Mouse (Mus musculus) heart, adult 2 months (tissue): ENCODE results near the gene Kcnip1. TPM values are rescaled to one million over a fixed set of nuclear protein-coding genes. Genes with fewer than 3 reads are reported as not detected.

Source experiments
- DNase-seq, 2 experiments: peaks; one replicate each; pipeline ENCODE4 v3.0.0; 2021
- H3K27ac ChIP-seq: fragments of 200-600 bp; 2 replicates; pipeline ENCODE4 v1.8.1; 2022
- H3K27me3 ChIP-seq: fragments of 200-500 bp; 2 replicates; pipeline ENCODE4 v1.6.1; 2012; ENCODE audit warnings: mild to moderate bottlenecking, low read length, inconsistent platforms, mixed read lengths; ENCODE audit not compliant: control insufficient read depth, insufficient read depth
- H3K36me3 ChIP-seq: fragments of 200-500 bp; 2 replicates; pipeline ENCODE4 v1.6.1; 2012; ENCODE audit warnings: low read length, inconsistent platforms; ENCODE audit not compliant: control insufficient read depth, insufficient read depth
- H3K4me1 ChIP-seq: fragments of 200-500 bp; 2 replicates; pipeline ENCODE4 v1.6.1; 2011; ENCODE audit warnings: low read length; ENCODE audit not compliant: control insufficient read depth, insufficient read depth
- H3K4me3 ChIP-seq: fragments of 200-600 bp; 2 replicates; pipeline ENCODE4 v1.8.1; 2022
- H3K79me2 ChIP-seq: fragments of 200-500 bp; replicated peaks from 2 replicates; pipeline ENCODE4 v1.6.1; 2012; ENCODE audit warnings: mild to moderate bottlenecking, inconsistent platforms, low read length, moderate library complexity, mixed read lengths; ENCODE audit not compliant: control insufficient read depth, insufficient read depth
- H3K9ac ChIP-seq: fragments of 200-500 bp; 2 replicates; pipeline ENCODE4 v1.6.1; 2012; ENCODE audit warnings: low read depth, mild to moderate bottlenecking, control low read depth, inconsistent platforms, low read length, mixed read lengths
- CTCF ChIP-seq: fragments of 200-600 bp; IDR thresholded peaks from 2 replicates; pipeline ENCODE4 v1.8.1; 2022; ENCODE audit warnings: antibody characterized with exemption, mild to moderate bottlenecking, moderate library complexity
- EP300 ChIP-seq: fragments of 200-500 bp; IDR thresholded peaks from 2 replicates; pipeline ENCODE4 v1.6.1; 2011; ENCODE audit warnings: low read depth, low read length, control low read depth; ENCODE audit not compliant: insufficient read depth
- POLR2A ChIP-seq: fragments of 200-500 bp; IDR thresholded peaks from 2 replicates; pipeline ENCODE4 v1.6.1; 2011; ENCODE audit warnings: mild to moderate bottlenecking, low read depth, low read length, control low read depth; ENCODE audit not compliant: insufficient read depth
- WGBS: fragments of 180-500 bp; shearing (Covaris S2); methylation state at CpG from one replicate; pipeline ENCODE4 v1.1.7; 2018; 5-methylcytosine and 5-hydroxymethylcytosine counted together
- intact Hi-C: fragments of 180-260 bp; cut with DNase I; formaldehyde crosslinking; loops from one replicate; pipeline ENCODE4 v1.15.1; 2025
- polyA plus RNA-seq: library from polyadenylated mRNA; depleted of rRNA; stranded (reverse); fragments of >200 nt; gene quantifications from 2 replicates; pipeline ENCODE4 v1.2.3, GENCODE M21; 2012
- total RNA-seq, 2 experiments: library from RNA; stranded (reverse); gene quantifications; 2 replicates each; pipeline ENCODE4 v1.2.3; 2021

Kcnip1 gene
- total and polyA plus RNA-seq, 3 experiments, result 0.11 to 0.18 TPM; not detected in 1

DNA sequence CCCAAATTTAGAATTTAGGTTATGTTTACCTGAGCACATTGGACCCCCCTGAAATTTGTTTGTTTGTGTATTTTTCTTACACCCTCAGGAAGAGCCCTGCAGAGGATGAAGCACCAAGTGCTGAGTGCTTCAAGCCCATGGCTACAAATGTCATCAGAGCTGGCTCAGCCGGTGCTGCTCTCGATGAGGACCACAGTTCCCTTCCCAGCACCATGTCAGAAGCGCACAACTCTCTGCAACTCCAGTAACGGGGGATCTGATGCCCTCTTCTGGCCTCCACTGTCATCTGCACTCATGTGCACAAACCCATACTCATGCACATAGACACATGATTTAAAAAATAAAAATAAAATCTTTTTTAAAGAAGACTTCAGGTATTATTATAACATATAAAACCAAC is 128.7 kb downstream of the Kcnip1 start:
- H3K9ac ChIP-seq, result no peak overlapping the region
- H3K27ac ChIP-seq, result no peak overlapping the region
- H3K4me1 ChIP-seq, result peaks cover 1% of the 10 kb centered on the region
- no peak for DNase-seq
- WGBS, result 95% methylated on average over 4 of the region's 4 CpGs
- H3K79me2 ChIP-seq, result no peaks in the 10 kb centered on the region
- H3K27me3 ChIP-seq, result peaks cover 1% of the 10 kb centered on the region; the same call in 1 of the 2 replicates
- no peaks in the 10 kb centered on the region for H3K36me3 ChIP-seq
- H3K4me3 ChIP-seq, result no peak overlapping the region
- TF ChIP-seq POLR2A (no peak), EP300 (no peak), CTCF (no peak)
- intact Hi-C loops, result no loop called here

DNA sequence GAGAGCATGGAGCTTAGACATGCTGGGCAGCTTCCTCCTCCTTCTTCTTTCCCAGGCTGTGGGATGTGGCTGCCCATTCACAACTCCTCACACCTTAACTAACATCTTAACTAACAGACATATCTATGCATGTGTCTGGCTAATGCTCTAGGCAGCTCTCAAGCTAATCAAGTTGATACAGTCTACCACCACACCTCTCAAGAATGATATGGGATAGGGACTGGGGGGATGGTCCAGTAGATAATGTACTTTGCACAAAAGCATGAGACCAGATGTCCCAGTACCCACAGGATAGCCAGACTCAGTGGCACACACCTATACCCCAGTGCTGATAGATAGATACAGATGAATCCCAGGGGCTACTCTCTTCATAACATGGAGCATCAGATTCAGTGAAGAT is 131.1 kb downstream of the Kcnip1 start:
- H3K4me3 ChIP-seq, result no peak overlapping the region
- peaks cover 1% of the 10 kb centered on the region; the same call in 1 of the 2 replicates for H3K27me3 ChIP-seq
- no peak for DNase-seq
- intact Hi-C loops, result no loop called here
- no peak overlapping the region for H3K27ac ChIP-seq
- H3K79me2 ChIP-seq, result no peaks in the 10 kb centered on the region
- H3K4me1 ChIP-seq, result peaks cover 1% of the 10 kb centered on the region
- no peak for TF ChIP-seq EP300
- no peak for TF ChIP-seq POLR2A
- no peak for TF ChIP-seq CTCF
- no peaks in the 10 kb centered on the region for H3K36me3 ChIP-seq
- no peak overlapping the region for H3K9ac ChIP-seq

DNA sequence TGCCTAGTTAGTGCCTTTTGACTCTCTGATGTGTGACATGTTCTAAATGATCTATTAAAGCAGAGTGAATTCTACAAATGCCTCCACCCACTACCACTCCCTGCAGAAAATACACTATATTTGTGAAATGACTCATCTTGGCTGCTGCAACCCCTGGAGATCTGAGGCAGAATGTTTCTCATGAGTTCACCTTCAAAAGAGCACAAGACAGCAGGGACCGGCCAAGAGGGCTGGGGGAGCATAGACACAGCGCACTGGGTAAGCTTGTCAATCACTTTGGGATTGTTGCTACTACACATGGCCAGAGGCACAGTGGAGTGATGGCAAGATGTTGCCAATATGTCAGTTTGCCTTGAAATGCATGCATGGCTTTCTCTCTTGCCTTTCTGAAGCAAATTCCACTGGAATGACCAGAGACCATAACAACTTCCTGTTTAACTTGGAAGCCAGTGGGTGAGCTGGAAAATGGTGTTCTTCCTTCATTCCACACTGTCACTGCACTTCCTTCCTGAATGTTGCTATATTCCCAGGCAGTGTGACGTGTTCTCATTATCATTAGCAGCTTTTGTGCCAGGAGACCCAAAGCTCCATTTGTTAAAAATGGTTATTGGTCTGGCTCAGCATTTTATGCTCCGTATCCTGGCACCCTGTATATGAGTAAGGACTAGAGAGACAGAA is 131.9 kb downstream of the Kcnip1 start:
- TF ChIP-seq EP300, result no peak
- no peak for TF ChIP-seq CTCF
- TF ChIP-seq POLR2A, result no peak
- DNase-seq, result peak in 1 of 2 experiments; percentile 5
- intact Hi-C loops, result no loop called here
- Histone ChIP-seq H3K27me3 (peaks cover 1% of the 10 kb centered on the region; the same call in 1 of the 2 replicates), H3K4me3 (no peak overlapping the region), H3K9ac (no peak overlapping the region), H3K4me1 (peaks cover 1% of the 10 kb centered on the region), H3K36me3 (no peaks in the 10 kb centered on the region), H3K79me2 (no peaks in the 10 kb centered on the region), H3K27ac (no peak overlapping the region)
- WGBS, result 34% methylated on average over 4 of the region's 4 CpGs

DNA sequence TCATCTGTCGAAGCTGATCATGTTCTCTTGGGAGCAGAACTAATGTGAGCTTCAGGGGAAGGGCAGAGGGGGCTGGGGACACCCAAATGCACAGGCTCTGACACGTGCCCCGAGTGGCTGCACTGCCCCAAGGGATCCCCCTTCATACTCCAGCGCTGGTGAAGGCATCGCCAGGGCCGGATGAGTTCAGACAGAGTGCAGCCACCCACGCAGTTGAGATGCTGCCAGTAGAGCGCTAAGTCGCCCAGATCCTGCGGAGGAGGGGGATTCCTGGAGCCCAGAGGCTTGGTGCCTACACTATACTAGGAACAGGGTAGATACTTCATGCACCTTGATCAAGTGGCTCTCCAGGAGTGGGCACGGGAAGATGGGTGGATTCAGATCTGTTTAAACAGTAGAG is 143.3 kb downstream of the Kcnip1 start:
- Histone ChIP-seq H3K4me1 (peaks cover 4% of the 10 kb centered on the region), H3K27ac (no peak overlapping the region), H3K9ac (no peak overlapping the region), H3K27me3 (no peaks in the 10 kb centered on the region; the same call in 1 of the 2 replicates), H3K79me2 (no peaks in the 10 kb centered on the region), H3K36me3 (no peaks in the 10 kb centered on the region), H3K4me3 (no peak overlapping the region)
- TF ChIP-seq EP300 (no peak), POLR2A (no peak), CTCF (no peak)
- intact Hi-C loops, result no loop called here
- 33% methylated on average over 11 of the region's 11 CpGs for WGBS
- DNase-seq, result peak; percentile 33 to 37

DNA sequence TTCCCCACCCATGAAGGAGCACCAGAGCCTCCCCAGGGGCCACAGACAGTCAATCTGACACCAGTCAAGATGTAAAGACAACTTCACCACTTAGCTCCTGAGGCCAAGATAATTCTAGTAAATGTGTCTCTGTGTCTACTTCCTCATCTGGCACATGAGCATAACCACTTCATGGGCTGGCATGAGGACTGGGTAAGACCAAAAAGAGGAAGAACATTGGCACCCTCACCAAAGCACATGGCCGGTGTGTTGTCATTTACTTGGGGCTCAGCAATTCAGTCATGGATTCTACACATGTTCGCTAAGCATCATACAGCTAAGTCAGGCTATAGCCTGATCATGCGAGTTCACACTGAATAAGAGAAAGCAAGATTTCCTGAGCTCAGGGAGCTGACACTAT is 144.3 kb downstream of the Kcnip1 start:
- no peaks in the 10 kb centered on the region for H3K79me2 ChIP-seq
- H3K9ac ChIP-seq, result no peak overlapping the region
- no peak overlapping the region for H3K27ac ChIP-seq
- DNase-seq, result no peak
- H3K4me3 ChIP-seq, result no peak overlapping the region
- no peaks in the 10 kb centered on the region; the same call in 1 of the 2 replicates for H3K27me3 ChIP-seq
- TF ChIP-seq EP300 (no peak), CTCF (no peak), POLR2A (no peak)
- WGBS, result 87% methylated on average over 3 of the region's 3 CpGs
- intact Hi-C loops, result no loop called here
- peaks cover 4% of the 10 kb centered on the region for H3K4me1 ChIP-seq
- no peaks in the 10 kb centered on the region for H3K36me3 ChIP-seq

DNA sequence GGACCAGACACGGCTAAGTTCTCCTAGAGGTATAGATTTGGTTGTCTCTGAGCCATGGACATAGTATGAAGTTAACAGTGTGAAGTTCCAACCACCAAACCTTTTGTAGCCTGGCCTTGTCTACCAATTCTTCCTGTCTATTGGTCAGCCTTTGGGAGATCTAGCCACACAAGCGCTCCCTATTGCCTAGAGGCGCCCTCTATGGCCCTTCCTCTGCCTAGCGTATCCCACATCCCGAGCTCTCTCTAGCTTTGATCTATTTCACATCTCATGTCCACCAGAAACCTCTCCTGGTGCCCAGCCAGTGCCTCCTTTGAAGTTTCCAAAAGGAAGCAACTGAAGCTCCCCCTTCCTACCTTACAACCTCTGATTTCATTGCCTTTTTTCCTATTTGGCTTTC is 147.0 kb downstream of the Kcnip1 start:
- DNase-seq, result no peak
- Histone ChIP-seq H3K9ac (no peak overlapping the region), H3K36me3 (no peaks in the 10 kb centered on the region), H3K4me3 (no peak overlapping the region), H3K4me1 (peaks cover 4% of the 10 kb centered on the region), H3K27ac (no peak overlapping the region), H3K79me2 (no peaks in the 10 kb centered on the region), H3K27me3 (no peaks in the 10 kb centered on the region; the same call in 1 of the 2 replicates)
- no peak for TF ChIP-seq POLR2A
- TF ChIP-seq EP300, result no peak
- no peak for TF ChIP-seq CTCF
- WGBS, result 61% methylated on average over 5 of the region's 5 CpGs
- intact Hi-C loops, result no loop called here
